Mouse (Mus musculus) lung, embryonic 16.5 days (tissue): ENCODE measurements at regions not wholly inside any gene's neighbourhood (a gene's known extent, or its start where the extent isn't known, plus 50 kb on each side); places are given as distances from the start of the nearest gene placed in this dataset.

Experiments
- ATAC-seq: fragments of 200-750 bp; cut with Nextera tagmentation; 2 replicates; pipeline ENCODE4 v1.8.0; 2017; ENCODE audit warnings: low read depth, mild to moderate bottlenecking, moderate library complexity
- H3K27ac ChIP-seq: fragments of 300-500 bp; sonication (generic); 2 replicates; pipeline ENCODE4 v1.5.1; 2014; ENCODE audit warnings: mild to moderate bottlenecking, control low read depth, low read length
- H3K27me3 ChIP-seq: fragments of 300-500 bp; sonication (generic); 2 replicates; pipeline ENCODE4 v1.6.1; 2014; ENCODE audit warnings: low read depth, low read length, mixed read lengths; ENCODE audit not compliant: control insufficient read depth, insufficient read depth
- H3K36me3 ChIP-seq: fragments of 300-500 bp; sonication (generic); 2 replicates; pipeline ENCODE4 v1.6.1; 2014; ENCODE audit warnings: low read length; ENCODE audit not compliant: control insufficient read depth, insufficient read depth
- H3K4me1 ChIP-seq: fragments of 300-500 bp; sonication (generic); replicated peaks from 2 replicates; pipeline ENCODE4 v1.6.1; 2014; ENCODE audit warnings: low read length, mixed read lengths; ENCODE audit not compliant: control insufficient read depth, insufficient read depth
- H3K4me2 ChIP-seq: fragments of 300-500 bp; sonication (generic); 2 replicates; pipeline ENCODE4 v1.6.1; 2014; ENCODE audit warnings: low read depth, low read length, control low read depth
- H3K4me3 ChIP-seq: fragments of 300-500 bp; sonication (generic); 2 replicates; pipeline ENCODE4 v1.5.1; 2014; ENCODE audit warnings: mild to moderate bottlenecking, low read length, control low read depth
- H3K9ac ChIP-seq: fragments of 300-500 bp; sonication (generic); 2 replicates; pipeline ENCODE4 v1.6.1; 2014; ENCODE audit warnings: low read length, control low read depth
- H3K9me3 ChIP-seq: fragments of 300-500 bp; sonication (generic); 2 replicates; pipeline ENCODE4 v1.6.1; 2016; ENCODE audit warnings: low read length; ENCODE audit not compliant: control insufficient read depth
- WGBS: fragments of 180-500 bp; shearing (Covaris S2); extraction: QIAGEN DNeasy Blood & Tissue Kit; methylation state at CpG from one replicate; pipeline ENCODE4 v1.1.7; 2014; 5-methylcytosine and 5-hydroxymethylcytosine counted together

GRCm38 (mm10) chr3:37779867-37780475, 55.7 kb upstream of the Gm5148 start:
- no peak overlapping the region for H3K4me3 ChIP-seq
- H3K9me3 ChIP-seq, result no peaks in the 10 kb centered on the region
- ATAC-seq, result no peak
- no peaks in the 10 kb centered on the region for H3K27me3 ChIP-seq
- 60% methylated on average over 11 of the region's 11 CpGs for WGBS
- no peak overlapping the region for H3K4me2 ChIP-seq
- no peaks in the 10 kb centered on the region for H3K4me1 ChIP-seq
- H3K27ac ChIP-seq, result no peak overlapping the region
- H3K9ac ChIP-seq, result no peak overlapping the region
- H3K36me3 ChIP-seq, result no peaks in the 10 kb centered on the region

DNA sequence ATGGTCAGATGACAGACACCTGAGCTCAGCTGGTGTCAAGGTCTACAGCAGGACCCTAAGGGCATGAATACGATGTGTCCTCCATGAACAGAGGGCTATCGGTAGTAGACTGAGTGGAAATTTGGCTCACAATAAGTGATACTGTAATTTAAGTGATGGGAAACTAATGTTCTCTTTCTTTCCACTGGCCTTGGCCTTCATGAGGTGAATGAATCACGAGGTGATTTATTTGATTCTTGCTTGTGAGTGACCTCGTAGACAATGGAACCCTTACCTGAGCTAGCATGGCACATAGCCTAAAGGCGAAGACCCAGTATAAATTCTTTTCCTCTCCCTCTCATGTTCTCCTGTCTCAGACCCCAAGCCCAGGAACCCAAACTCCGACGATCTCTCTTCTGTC, 54.1 kb upstream of the Gm5148 start:
- Histone ChIP-seq H3K4me2 (no peak overlapping the region), H3K9me3 (no peaks in the 10 kb centered on the region), H3K9ac (no peak overlapping the region), H3K27ac (no peak overlapping the region), H3K27me3 (no peaks in the 10 kb centered on the region), H3K4me1 (no peaks in the 10 kb centered on the region), H3K4me3 (no peak overlapping the region), H3K36me3 (no peaks in the 10 kb centered on the region)
- no peak for ATAC-seq
- 93% methylated on average over 7 of the region's 7 CpGs for WGBS

GRCm38 (mm10) chr3:37776224-37776623, 51.9 kb upstream of the Gm5148 start:
- H3K9me3 ChIP-seq, result no peaks in the 10 kb centered on the region
- WGBS, result 40% methylated on average over 4 of the region's 4 CpGs
- H3K36me3 ChIP-seq, result no peaks in the 10 kb centered on the region
- ATAC-seq, result no peak
- no peak overlapping the region for H3K4me2 ChIP-seq
- H3K27me3 ChIP-seq, result no peaks in the 10 kb centered on the region
- no peak overlapping the region for H3K9ac ChIP-seq
- H3K4me3 ChIP-seq, result no peak overlapping the region
- no peak overlapping the region for H3K27ac ChIP-seq
- no peaks in the 10 kb centered on the region for H3K4me1 ChIP-seq
